Mouse (Mus musculus) urinary bladder, adult 18-20 months (tissue): ENCODE measurements at regions not wholly inside any gene's neighbourhood (a gene's known extent, or its start where the extent isn't known, plus 50 kb on each side); places are given as distances from the start of the nearest gene placed in this dataset.

Experiments
- DNase-seq, 2 experiments: peaks; one replicate each; pipeline ENCODE4 v3.0.0; 2022; ENCODE audit warnings: low spot score in 2 of 2, mixed read lengths in 2 of 2

DNA sequence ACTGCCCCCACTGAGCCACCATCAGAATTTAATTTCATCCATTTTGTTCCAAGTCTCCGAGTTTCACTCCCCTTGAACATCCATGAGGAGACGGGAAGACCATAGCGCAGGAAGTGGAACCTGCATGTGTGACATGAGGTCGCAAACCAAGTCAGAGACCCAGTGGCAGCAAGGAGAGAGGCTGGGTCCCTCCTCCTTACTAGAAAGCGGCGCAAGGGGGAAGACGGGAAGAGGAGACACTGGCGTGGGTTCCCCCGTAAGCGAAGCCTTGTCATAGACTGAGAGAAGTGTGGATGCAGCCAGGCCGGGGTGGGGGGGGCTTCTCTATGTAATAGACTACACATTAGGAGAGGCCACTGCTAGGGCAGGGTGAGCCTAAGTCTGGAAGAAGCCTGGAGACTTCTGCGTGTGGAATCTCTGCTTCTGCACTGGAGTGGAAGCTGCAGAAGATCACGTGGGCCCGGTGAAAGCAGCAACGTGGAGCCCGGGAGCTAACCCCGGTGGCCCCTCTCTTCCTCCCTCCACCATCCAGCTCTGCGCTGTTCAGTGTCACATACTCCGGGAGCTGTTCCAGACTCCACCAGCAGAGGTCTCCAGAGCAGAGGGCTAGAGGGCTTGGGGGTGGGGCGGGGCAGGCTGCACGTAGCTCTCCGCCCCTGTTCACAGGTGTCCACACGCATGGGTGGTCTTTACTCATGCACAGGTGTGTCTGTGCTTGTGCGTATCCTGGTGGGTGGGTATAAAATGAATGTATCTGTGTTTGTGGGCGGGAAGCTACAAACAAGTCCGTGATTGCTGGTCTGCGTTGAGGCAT is 159.4 kb downstream of the Zfp36l2 start:
- DNase-seq, result peak; percentile 67 to 92

DNA sequence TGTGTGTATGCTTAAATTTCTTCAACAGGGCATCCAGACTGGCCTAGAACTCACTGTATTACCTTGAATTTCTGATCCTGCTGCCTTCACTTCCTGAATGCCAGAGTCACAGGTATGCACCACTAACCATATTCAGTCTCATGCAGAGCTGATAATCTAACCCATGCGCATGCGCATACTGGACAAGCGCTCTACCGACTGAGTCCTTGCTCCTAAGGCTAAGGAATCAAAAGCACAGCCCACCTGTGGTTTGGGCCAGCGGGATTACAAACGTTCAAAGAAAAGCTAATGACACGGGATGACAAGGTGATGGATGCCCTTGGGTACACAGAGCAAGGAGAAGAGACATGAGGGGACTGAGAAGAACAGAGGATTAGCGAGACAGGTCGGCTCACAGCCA is 160.5 kb downstream of the Zfp36l2 start:
- no peak for DNase-seq

DNA sequence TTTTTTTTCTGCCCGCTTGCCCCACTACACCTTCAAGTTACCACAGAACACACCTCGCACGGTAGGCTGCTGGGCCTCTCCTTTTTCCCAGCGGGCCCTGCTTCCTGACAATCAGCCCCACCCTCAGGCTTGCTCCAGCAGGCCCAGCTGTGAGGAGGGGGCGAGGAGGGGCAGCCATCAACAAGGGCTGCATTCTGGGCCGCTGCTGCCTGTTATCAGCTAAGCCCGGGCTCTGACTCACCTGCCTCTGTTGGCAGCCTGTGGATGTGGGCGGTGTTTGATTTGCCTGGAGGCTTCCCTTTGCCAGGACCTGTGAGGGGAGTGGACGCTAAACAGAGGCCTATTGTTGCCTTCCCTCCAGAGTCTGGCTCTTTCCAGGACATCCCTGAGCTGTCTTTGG is 161.6 kb downstream of the Zfp36l2 start:
- DNase-seq, result peak; percentile 79 to 93

DNA sequence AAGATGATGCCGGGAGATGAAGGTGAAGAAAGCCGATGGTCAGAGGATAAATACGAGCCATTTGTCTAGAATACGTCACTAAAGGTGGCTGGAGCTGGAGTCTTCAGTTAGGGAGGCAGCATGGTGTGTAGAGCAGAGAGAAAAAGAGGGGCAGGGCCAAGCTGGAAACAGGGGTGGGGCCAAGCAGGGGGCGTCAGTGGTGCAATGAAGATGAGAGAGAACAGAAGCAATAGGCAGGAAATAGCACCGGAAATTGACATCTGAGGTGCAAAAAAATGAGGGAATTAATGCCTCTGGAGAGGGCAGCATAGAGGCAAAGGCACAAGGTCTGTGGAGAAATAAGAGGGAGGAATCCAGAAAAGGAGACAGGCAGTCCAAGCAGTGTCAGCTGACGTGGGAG is 165.4 kb downstream of the Zfp36l2 start:
- no peak for DNase-seq

DNA sequence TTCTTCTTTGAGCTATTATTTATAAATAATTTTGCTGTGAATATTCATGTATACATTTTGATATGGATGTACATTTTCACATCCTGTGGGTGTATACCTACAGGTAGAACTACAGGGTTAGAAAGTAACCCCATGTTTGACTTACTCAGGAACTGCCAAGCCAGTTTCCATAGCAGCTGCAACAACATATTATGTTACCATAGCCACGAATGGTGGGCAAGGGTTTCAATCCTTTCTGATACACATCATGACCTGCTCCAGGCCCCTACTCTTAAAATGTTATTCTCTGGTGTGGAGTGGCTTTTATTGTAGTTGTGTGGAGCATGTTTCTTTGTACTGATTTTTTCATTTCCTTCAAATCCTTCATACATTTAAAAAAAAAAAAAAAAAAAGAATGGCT is 168.9 kb downstream of the Zfp36l2 start:
- DNase-seq, result no peak

DNA sequence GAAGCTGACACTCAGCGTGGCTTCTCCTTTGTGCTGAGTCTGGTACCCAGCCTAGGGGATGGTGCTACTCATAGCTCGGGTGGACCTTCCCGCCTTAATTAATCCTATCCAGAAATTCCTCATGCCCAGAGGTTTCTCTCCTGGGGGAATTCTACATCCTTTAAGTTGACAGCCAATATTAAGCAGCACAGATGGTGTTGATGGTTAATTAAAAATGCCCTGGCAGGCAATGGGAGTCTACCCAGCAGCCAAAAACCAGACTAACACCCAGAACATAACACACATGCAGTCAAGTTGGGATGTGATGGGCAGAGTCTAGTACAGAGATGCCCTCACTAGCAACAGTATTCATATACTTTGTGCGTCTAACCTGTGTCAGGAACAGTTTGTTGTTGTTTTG is 169.9 kb downstream of the Zfp36l2 start:
- DNase-seq, result no peak

DNA sequence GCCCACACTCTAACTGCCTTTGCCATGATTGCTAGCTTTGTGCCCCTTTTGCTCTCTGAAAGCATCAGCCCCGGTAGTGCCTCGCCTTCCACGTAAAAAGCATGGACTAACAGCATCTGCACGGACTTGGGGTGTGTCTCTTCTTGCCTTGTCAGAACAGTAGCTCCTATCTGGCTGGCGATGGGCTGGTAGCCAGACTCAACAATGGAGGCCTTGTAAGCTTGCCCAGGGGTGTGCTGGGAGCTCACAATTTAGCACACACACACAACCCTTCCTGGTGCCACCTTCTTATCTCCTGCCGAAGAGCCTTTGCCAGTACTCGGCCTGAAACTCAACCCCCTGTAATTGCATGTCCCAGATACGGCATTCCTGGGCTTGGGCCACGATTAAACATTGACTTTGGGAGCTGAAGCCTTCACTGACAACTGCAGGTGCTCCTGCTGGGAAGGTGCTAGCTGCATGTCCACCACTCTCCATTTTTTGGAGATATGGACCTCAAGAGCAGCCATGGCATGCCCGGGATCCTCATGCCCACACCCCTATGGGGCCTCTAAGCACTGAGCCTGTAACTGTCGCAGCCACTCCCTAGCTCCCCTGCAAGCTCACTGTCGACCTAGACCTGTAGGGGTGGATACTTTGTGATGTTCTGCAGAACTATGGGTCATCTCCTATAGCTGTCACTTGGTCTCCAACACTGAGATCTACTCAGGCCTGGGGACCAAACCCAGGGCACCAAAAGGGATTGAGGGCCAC is 166.7 kb upstream of the Haao start:
- DNase-seq, result no peak

DNA sequence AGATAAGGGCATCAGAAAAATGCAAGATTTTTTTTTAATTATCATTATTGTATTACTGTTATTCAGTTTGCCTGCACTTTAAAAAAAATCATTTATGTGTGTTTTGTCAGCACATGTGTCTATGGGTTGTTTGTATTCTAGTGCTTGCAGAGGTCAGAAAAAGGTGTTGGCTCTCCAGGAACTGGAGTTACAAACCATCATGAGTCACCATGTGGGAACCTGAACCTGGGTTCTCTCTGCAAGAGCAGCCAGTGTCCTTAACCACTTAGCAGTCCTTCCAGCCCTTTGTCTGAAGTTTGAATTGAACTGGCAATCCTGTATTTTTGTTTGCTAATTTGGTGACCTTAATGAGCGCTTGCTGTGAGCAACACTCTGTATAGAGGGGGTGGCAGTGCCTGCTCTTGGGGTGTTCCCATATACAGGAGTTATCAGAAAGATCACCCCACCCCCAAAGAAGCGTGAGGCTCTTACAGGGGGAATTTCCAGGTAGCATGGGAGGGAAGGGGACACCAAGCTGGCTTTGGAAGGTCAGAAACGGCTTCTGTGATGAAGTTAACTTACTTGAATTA is 162.8 kb upstream of the Haao start:
- no peak for DNase-seq

DNA sequence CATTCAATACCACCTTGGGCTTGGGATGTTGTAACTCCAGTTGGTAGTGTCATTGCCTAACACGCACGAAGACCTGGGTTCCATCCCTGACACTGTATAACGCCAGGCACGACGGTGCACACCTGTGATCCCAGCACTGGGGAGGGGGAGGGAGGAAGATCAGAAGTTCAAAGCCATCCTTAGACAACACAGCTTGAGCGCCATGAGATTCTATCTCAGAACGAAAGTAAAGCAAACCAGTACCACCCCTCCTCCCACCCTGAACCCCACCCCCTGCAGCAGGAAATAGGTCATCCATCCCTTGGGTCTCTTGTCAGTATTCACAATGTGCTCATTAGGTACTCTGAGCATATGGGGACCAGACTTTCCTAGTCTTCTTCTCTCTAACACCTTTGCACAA is 162.2 kb upstream of the Haao start:
- DNase-seq, result no peak

DNA sequence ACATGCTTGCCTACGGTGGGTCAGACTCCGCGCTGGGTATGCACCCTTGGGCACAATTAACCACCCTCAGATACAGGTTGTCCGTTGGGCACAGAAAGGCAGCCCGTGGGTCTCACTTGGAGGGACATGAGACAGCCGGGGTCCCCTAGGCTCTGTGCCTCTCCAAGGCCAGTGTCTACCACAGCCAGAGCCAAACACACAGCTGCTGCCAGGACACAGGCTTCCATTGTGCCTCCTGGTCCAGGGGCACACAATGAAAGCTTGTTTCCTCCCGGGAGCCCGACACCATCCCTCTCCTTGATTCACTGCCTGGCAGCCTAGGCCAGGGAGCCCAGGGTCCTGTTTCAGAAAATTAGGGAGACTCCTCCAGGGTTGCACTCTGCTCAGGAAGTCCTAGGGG is 161.4 kb upstream of the Haao start:
- DNase-seq, result no peak

DNA sequence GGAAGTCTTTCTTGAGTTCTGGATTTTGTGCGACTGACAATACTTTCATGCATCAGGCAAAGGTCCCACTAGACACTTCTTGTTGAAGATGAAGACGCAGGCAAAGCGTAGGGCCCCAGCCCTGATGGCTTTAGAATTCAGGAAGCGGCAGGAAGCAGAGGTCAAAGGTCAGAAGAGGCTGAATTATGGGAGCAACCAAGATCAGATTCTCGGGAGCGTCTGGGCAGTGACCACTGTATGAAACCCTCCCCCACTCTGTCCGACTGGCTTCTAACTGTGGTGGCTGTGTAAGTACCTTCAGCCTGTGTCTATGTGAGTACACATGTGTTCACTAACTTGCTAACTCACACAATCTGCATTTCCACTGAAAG is 160.9 kb upstream of the Haao start:
- no peak for DNase-seq

DNA sequence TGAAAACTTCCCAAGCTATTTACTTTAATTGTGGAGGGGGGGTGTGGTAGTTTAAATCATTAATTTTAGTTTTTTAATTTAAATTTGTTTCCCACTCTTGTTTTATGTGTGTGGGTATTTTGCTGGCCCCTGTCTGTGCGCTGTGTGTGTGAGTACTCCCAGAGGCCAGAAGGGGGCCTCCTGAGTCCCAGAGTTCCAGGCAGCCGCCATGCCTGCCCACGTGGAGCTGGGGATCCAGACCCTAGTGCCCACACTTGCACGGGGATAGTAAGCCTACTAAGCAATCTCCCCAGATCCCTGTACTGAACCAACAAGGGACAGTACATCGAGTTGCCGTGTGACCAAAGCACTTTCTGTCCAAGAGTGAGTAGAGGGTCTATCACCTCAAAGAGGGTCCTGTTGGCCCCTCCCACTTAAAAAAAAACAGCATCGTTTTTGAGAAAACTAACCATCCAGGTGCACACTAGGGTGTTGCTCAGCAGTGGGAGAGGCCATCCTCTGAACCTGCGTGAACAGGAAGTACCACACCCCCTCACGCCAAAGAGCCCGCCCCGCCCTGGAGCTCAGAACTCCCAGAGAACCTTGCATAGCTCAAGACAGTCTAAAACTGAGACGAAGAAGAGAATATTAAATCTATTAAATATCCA is 160.4 kb upstream of the Haao start:
- DNase-seq, result no peak

DNA sequence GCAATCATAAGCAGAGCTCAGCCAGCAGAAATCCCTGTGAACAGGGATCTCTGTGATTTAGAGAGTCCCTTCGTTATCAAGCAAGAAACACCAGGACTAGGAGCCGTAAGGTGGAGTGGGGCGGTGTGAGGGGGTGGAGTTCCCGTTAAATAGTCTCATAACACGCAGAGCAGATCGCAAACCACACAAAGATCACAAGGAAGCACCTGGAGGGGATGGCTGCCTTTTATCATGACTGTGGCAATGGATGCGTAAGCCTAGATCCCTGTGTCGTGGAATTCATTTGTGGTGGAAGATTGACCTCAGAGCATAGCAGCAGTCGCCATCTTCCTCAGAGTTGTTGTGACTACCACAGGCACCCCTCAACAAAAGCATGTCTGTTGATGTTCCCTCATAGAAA is 159.0 kb upstream of the Haao start:
- no peak for DNase-seq

DNA sequence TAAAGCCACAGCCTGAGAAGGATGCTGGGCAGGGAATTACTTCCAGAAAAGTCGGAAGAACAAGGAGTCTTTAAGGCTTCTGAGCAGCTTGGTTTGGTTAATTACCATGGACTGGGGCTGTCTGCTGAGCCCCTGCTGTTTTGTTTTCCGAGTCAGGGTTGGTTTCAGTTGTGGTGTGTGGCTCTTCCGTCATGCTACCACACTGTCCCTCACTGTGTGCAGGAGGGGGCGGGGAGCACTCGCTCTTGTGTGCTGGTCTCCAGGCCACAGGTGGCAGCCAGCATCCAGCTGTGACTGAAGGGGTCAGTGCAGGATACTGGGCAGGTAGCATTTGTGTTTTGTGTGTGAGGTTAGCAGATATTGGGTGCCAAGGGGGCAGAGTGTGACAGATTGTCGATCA is 156.5 kb upstream of the Haao start:
- DNase-seq, result no peak

DNA sequence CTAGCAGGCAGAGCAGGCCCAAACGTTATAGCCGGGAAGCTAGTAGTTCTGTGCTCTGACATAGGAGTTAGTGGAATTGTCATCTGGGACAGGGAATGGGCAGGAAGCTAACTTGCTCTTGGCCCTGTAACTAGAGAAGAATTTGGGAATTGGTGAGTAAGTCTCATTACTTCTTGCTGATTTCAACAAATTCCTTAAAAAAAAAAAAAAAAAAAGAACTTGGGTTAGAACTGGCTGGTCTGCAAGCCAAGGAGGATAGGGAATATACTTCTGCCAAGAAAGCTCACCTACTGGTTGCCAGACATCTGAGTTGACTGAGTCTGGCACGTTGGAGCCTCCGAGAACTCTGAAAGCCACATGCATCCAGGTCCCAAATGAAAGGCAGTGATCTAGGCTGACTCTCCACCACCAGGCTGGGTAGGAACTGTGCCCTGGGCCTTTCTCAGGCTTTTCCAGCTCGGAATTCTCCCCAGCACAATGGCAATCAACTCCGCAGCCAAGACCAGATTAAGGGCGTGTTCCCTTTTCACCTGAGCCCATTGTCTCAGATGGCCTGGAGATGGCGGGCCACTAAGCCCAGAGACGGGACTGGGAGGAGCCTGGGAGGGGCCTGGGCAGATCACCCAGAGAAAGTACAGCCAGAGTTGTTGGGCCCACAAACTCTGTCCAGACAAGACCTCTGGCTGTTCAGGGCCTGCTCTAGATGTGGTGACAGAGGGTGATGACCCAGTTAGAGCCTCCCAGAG is 155.9 kb upstream of the Haao start:
- no peak for DNase-seq

DNA sequence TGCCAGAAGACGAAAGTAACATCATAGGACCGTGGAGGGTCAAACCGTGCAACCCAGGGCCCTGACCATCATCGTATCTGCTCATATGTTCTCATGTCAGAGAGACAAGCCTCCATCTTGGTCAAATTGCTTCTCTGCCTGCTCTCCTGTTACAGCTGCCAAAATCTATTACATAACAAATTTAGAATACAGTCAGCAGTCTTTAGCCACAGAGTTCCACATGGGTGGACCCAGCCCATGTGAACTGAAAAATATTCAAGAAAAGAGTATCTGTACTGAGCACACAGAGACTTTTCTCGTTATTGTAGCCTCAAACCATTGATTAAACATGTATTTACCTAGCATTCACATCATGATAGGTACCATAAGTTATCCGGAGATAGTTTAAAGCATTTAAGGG is 155.2 kb upstream of the Haao start:
- DNase-seq, result no peak

DNA sequence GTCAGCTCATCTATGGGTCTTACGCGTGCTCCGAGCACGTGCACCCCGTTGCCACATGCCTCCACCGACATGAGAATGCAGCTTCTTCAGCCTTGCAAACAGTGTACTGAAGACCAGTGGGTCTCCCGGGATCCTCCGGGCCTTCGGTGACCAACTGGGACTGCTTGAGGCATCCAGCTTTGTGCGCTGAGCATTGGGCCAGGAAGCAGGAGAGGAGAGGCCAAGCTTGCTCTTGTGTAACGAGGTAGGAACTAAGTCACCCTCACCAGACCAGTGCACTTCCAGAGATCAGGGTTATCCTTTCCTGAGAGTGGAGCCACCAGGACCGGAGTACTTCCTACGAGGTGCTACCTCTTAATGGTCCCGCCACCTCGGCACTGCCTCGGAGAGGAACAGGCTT is 154.6 kb upstream of the Haao start:
- DNase-seq, result no peak

DNA sequence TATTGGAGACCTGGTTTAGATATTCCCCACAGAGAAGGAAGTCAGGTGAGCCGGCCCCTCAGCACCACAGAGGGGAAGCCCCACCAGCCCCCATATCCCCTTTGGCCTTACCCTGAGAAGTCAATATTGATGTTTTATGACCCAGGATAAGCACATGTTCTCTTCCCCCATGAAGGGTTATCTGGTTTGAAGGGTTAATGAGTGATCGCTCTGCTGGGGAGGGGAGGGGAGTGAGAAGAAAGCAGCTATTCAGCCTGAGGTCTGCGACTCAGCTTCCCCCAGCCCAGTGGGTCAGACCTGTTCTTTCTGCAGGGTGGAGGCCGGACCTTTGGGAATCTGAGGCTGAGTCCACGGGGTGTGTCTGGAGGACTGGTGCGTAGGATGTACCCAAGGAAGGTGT is 152.4 kb upstream of the Haao start:
- DNase-seq, result no peak

DNA sequence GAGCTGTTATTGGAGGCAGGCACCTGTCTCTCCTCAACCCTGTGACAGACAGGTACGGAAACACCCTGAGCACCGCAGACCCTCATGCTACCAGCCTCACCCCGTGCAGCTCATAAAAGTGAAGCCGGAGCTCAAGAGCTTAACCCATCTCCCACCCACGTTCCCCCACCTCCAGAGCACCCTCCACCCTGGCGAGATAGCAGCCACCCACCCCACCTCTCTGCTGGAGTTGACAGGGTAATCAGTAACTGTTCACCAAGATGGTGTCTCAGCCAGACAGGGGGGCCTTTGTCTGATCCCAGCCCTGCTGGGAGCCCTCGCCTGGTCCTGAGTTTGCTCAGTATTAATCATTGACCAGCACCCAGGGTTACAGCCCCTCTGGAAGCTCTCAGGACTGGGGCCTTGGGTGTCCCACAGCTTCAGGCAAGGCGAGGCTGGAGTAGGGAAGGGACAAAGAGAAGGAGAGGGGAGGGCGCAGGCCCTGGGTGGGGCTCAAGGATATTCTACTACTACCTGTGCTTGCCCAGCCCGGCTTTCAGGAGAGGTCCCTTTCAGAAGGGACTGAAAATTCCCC is 151.3 kb upstream of the Haao start:
- DNase-seq, result no peak

DNA sequence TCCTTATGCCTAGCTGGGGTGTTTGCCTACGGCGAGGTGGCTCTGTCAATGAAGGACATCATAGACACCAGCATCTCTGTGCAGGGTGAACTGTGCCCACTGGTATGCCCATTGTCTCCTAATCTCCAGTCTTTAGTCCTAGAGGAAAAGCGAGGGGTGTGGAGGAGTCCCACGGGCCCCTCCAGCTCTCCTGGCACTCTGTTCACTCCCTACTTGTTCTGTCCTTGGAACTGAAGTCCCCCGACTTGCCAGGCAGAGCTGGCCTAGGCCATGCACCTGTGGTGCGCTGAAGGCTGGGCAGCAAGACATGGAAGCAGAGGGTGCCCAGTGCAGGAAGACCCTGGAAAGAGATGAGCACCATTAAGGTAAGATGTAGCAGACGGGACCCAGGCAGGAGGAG is 150.6 kb upstream of the Haao start:
- no peak for DNase-seq

DNA sequence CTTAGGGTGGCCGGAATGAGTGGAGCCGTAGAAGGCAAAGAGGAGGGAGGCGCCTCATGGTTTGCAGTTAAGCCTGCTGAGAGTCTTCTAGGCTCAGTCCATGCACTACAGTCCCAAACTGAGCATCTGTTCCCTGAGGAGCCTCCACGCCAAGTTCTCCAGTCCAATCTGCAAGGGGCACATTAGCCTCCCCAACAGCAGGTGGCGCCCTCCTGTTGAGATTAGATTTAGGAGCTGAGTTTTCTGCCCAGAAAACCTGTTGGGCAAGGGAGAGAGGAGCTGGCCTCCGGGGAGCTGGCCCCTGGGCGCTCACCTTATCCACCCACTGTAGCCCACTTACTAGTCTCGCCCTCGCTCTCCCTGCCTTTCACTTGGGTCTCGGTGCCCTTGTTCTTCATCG is 150.0 kb upstream of the Haao start:
- DNase-seq, result peak; percentile 76 to 86

DNA sequence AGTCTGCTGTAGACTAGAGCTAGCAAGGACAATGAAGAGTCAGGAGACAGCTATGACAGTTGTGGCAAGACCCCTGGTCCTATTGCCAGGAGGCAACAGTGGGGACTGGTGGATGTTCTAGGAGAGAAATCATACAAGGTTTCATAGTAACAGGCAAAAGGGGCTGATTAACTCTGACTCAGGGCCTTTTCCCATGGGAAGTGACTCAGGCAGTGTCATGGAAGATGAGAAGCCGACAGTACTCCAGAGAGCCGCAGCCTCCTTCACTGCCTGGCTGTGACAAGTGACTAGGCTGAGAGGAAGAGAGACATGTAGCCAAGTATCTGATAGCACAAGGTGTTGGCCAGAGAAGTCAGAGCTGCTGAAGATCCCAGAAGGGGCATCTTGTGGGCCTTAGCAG is 145.3 kb upstream of the Haao start:
- DNase-seq, result no peak
